ENCODE assay signal across 10 mouse cellular contexts in genomic region chr7:96213741-96214140, GRCm38 (mm10). TPM values are rescaled to one million over a fixed set of nuclear protein-coding genes. Genes with fewer than 3 reads are reported as not detected.
DNase-seq lines count a peak whose midpoint lies in the region; ATAC-seq lines count a peak whose summit lies in the region.
"Had no signal": no experiment of that assay in that cellular context is flagged by ENCODE, and none has a peak within 500 bp of the region (broad histone marks: within the 10 kb centered on the region; RNA-seq: fewer than 3 reads in every experiment).

No protein-coding gene starts in this region.

- H3K4me3 ChIP-seq in lung, embryonic 15.5 days: peak overlapping the region; percentile 58
- peak overlapping the region; percentile 68 for H3K4me3 ChIP-seq in forebrain, embryonic 16.5 days (replicated peaks; ENCODE audit: low read length)
- H3K4me3 ChIP-seq in liver, embryonic 13.5 days (replicated peaks): no peak overlapping the region
- peak overlapping the region; percentile 70 for H3K4me3 ChIP-seq in stomach, embryonic 15.5 days (replicated peaks)

- no peaks in the 10 kb centered on the region for H3K9me3 ChIP-seq in lung, embryonic 15.5 days
- H3K9me3 ChIP-seq in forebrain, embryonic 16.5 days (ENCODE audit: control insufficient read depth, low read length): no peaks in the 10 kb centered on the region
- H3K9me3 ChIP-seq in liver, embryonic 13.5 days (replicated peaks): no peaks in the 10 kb centered on the region
- H3K9me3 ChIP-seq in stomach, embryonic 15.5 days: no peaks in the 10 kb centered on the region

- H3K36me3 ChIP-seq in lung, embryonic 15.5 days: no peaks in the 10 kb centered on the region
- H3K36me3 ChIP-seq in forebrain, embryonic 16.5 days (ENCODE audit: control insufficient read depth, insufficient read depth): no peaks in the 10 kb centered on the region
- no peaks in the 10 kb centered on the region for H3K36me3 ChIP-seq in liver, embryonic 13.5 days
- no peaks in the 10 kb centered on the region for H3K36me3 ChIP-seq in stomach, embryonic 15.5 days

- peaks cover 23% of the 10 kb centered on the region for H3K27me3 ChIP-seq in lung, embryonic 15.5 days
- no peaks in the 10 kb centered on the region for H3K27me3 ChIP-seq in forebrain, embryonic 16.5 days (replicated peaks; ENCODE audit: control insufficient read depth, insufficient read depth, low read length)
- peaks cover 73% of the 10 kb centered on the region for H3K27me3 ChIP-seq in liver, embryonic 13.5 days
- 0 out of 2 replicates have a peak, but pooled peaks cover 3% of the 10 kb centered on the region for H3K27me3 ChIP-seq in stomach, embryonic 15.5 days (replicated peaks)

- H3K4me1 ChIP-seq in lung, embryonic 15.5 days: peaks cover 36% of the 10 kb centered on the region
- peaks cover 24% of the 10 kb centered on the region for H3K4me1 ChIP-seq in forebrain, embryonic 16.5 days (replicated peaks; ENCODE audit: control insufficient read depth, insufficient read depth, low read length)
- H3K4me1 ChIP-seq in liver, embryonic 13.5 days (replicated peaks): peaks cover 10% of the 10 kb centered on the region; the same call in 1 of the 2 replicates
- peaks cover 17% of the 10 kb centered on the region for H3K4me1 ChIP-seq in stomach, embryonic 15.5 days

- peak overlapping the region; percentile 99 for H3K4me2 ChIP-seq in lung, embryonic 15.5 days
- peak overlapping the region; percentile 86 for H3K4me2 ChIP-seq in forebrain, embryonic 16.5 days (ENCODE audit: low read length)
- H3K4me2 ChIP-seq in liver, embryonic 13.5 days: peak overlapping the region; percentile 69
- peak overlapping the region; percentile 98 for H3K4me2 ChIP-seq in stomach, embryonic 15.5 days

- WGBS in lung, embryonic 15.5 days: 33% methylated on average over 9 of the region's 10 CpGs
- WGBS in forebrain, embryonic 16.5 days: 6% methylated on average over 9 of the region's 10 CpGs
- 13% methylated on average over 9 of the region's 10 CpGs for WGBS in liver, embryonic 13.5 days (ENCODE audit: insufficient replicate concordance)
- WGBS in stomach, embryonic 15.5 days: 34% methylated on average over 9 of the region's 10 CpGs

- H3K27ac ChIP-seq in lung, embryonic 15.5 days: no peak overlapping the region
- peak overlapping the region; percentile 94 for H3K27ac ChIP-seq in forebrain, embryonic 16.5 days (ENCODE audit: low read length)
- no peak overlapping the region for H3K27ac ChIP-seq in liver, embryonic 13.5 days
- no peak overlapping the region for H3K27ac ChIP-seq in stomach, embryonic 15.5 days

- DNase-seq in lung, adult 18-20 months: no peak
- DNase-seq in liver, embryonic 13.5 days: no peak
- no peak for DNase-seq in adrenal gland, postnatal 4 days (ENCODE audit: low spot score in 2 of 2)
- no peak for DNase-seq in B cell, adult 2 months
- DNase-seq: thymus, postnatal 25 days had no signal

- ATAC-seq in lung, embryonic 15.5 days (ENCODE audit: borderline replicate concordance, extremely low read depth, low FRiP score, low TSS enrichment): no peak
- ATAC-seq in forebrain, embryonic 16.5 days: no peak
- ATAC-seq in liver, embryonic 13.5 days (ENCODE audit: low read depth): no peak
- ATAC-seq in stomach, embryonic 15.5 days (ENCODE audit: insufficient read depth, low FRiP score, low read depth): no peak
- ATAC-seq in inflammation-experienced regulatory T-cells, adult 6 months: no peak

- peak overlapping the region; percentile 57; the same call in 1 of the 2 replicates for H3K9ac ChIP-seq in lung, embryonic 15.5 days
- peak overlapping the region; percentile 86 for H3K9ac ChIP-seq in forebrain, embryonic 16.5 days (replicated peaks; ENCODE audit: low read depth, low read length)
- H3K9ac ChIP-seq in liver, embryonic 13.5 days: no peak overlapping the region
- H3K9ac ChIP-seq in stomach, embryonic 15.5 days: no peak overlapping the region

RNA-seq across cellular contexts. Expression of gene Tenm4, which starts 42.7 kb away (rescaled TPM):
- polyA plus RNA-seq in lung, embryonic 15.5 days (2015; fragmentation: Nextera tagmentation; extraction: Ambion mirVana): 20.0 and 22.1 TPM in 2 replicates
- 92.0 and 105 TPM in 2 replicates for polyA plus RNA-seq in forebrain, embryonic 16.5 days (2015; fragmentation: Nextera tagmentation; extraction: Ambion mirVana)
- polyA plus RNA-seq in liver, embryonic 13.5 days (2015; fragmentation: Nextera tagmentation; extraction: Ambion mirVana): 0.47 and 0.67 TPM in 2 replicates
- polyA plus RNA-seq in stomach, embryonic 15.5 days (2015; fragmentation: Nextera tagmentation; extraction: Ambion mirVana): 24.0 and 26.2 TPM in 2 replicates
- total RNA-seq in adrenal gland, postnatal 4 days (2021): 10 to 100 TPM; 31.5 to 38.5 TPM
- polyA plus RNA-seq in inflammation-experienced regulatory T-cells, adult 6 months (2017; shearing (Covaris generic)): under 1 TPM in 1 of 3 experiments, not detected in 2; 0.05 TPM
- total RNA-seq: common myeloid progenitor, adult 5-6 weeks had no signal

Comparison
In these comparisons a context has a peak if more than half of its experiments do, and no peak if none do; other contexts are left out.
1. H3K9ac ChIP-seq: peak in lung, embryonic 15.5 days (single experiment) and forebrain, embryonic 16.5 days (single experiment); none in liver, embryonic 13.5 days (single experiment) and stomach, embryonic 15.5 days (single experiment).
2. RNA of gene Tenm4, which starts 42.7 kb away (polyA plus RNA-seq): 92.0 to 105 TPM in forebrain, embryonic 16.5 days, 24.0 to 26.2 TPM in stomach, embryonic 15.5 days and 20.0 to 22.1 TPM in lung, embryonic 15.5 days; 0.47 to 0.67 TPM in liver, embryonic 13.5 days and 0.05 TPM in inflammation-experienced regulatory T-cells, adult 6 months; every median in the first group is over 10 times any median in the second.
3. Peak in every context shown above with its lines, with median percentiles within 50 percentile points of each other: H3K4me2 ChIP-seq.